Mouse (Mus musculus) lung, postnatal 0 days (tissue): ENCODE measurements around the gene Ccl22.

Source experiments
- CTCF ChIP-seq: IDR thresholded peaks from 2 replicates; pipeline ENCODE4 v1.5.1; 2016; ENCODE audit warnings: antibody characterized with exemption, mild to moderate bottlenecking
- EP300 ChIP-seq: IDR thresholded peaks from 2 replicates; pipeline ENCODE4 v1.6.1; 2016; ENCODE audit warnings: antibody characterized with exemption, mild to moderate bottlenecking, control low read depth

GRCm38 (mm10) chr8:94745476-94746184 lies at the start of gene Ccl22:
- TF ChIP-seq EP300, result no peak
- no peak for TF ChIP-seq CTCF
